Mouse (Mus musculus) 3T3-L1 (cell line): Measurements from ENCODE around the gene Ermard.
A peak's percentile ranks its signal among the peaks of the same experiment; 100 is the strongest.

Source experiments
- DNase-seq: peaks from one replicate; pipeline ENCODE4 v3.0.0-alpha.2; 2015; ENCODE audit warnings: low read depth, low spot score

Gene Ermard

DNA sequence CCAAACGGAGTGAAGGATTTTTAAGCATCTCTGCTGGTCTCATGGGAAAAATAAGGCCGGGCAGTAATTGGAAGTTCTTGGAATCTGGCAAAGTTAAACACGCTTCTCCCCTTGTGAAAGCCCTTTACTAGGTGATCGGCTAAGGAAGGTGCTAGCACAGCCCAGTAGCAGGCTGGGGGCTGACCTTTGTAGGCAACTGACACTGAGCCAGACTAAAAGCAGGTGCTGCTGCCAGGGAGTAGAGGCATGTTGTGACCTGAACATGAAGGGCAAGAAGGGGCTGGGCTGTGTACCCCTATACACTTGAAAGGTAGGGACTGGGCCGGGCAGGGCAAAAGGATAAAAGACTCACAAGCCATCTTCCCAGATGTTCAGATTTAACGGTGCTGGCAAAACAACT lies 19.3 kb downstream of the Ermard start:
- DNase-seq, result no peak

- DNase-seq, result peak; percentile 92
These were observed 24.5 kb downstream of the Ermard start for GRCm38 (mm10) chr17:15065391-15066024.

GRCm38 (mm10) chr17:15066066-15066465 lies 25.1 kb downstream of the Ermard start:
- no peak for DNase-seq

DNA sequence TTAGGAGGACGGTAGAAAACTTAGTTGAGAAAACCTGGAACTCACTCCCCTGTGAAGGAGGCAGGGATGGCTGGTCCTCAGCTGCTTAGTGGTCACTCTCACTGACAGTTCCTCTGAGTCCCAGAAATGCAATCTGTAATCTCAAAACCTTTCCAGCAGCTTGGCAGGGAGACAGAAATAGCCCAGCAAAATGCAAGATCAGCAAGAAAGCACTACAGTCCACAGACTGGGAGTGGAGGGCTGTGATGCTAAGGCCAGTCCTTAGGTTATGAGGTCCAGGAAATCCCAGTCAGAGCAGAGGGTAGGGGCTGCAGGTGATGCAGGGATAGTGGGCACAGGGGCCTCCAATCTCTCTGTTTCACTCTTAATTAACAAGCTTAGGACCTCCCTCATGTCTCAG lies 25.9 kb downstream of the Ermard start:
- peak; percentile 65 for DNase-seq

DNA sequence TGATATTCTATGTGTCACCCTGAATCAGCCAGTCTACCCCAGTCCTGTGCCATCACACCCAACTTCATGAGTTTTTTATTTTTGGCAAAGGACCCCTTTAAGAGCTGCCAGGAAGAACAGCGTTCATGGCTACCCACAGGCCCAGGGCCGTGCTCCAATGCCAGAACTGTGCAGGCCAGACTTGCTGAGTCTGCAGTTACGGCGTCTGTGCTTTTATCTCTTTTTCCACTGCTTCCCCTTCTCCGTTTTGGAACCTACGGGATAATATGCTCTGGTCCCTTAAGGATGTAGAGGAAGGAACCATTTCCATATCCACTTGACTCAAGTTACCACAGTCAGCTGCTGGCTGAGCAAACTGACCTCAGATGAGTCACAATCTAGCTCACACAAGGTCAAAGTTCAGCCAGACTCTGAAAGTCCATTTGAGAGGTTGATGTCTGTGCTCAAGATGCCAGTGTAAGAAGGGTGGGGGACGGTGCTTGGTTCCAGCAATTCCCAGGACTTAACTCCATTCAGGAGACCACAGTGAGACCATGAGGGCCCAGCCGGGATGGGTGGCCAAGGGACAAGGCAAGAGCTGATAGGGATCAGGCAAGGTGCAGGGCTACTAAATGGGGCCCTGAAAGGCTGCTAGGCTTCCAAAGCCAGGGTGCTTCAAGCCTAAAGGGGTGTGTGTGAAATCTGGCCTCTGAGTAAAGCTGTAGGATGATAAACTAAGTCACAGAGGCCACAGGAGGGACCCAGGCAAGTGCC lies 27.2 kb downstream of the Ermard start:
- DNase-seq, result peak; percentile 81

DNA sequence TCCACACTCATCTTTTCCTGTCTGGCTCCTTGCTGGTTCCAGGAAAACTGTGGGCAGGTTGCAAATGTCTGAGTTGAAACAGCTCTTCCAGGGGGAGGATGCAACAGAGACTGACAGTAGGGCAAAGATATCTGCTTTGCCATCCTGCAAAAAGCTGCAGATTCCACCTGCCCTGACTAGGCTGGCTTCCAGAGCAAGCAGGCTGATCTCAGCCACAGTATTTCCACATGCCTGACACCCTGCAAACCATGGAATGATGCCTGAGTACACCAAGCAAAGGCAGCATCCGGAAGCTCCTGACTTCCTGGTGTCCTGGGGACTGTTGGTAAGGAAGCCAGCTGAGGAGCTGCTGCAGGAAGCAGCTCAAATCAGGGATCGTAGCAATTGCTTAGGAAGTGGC lies 28.1 kb downstream of the Ermard start:
- DNase-seq, result no peak

DNA sequence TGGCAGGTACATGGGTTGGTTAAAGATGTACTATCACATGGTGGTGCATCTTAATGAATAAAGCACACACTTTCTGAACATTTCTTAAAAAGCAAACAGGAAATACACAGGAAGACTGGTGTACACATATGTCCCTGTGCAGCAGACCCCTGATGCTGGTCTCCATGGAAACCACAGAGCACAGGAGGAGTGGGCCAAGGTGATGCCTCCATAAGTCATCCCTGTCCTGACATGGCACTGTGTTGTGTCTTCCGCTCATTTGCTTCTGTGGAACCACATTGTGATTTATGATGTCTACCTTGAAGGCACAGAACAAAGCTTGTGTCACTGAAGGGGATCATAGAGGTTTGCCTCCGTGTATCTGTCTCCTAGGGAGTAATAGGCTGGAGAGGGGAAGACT lies 31.2 kb downstream of the Ermard start:
- no peak for DNase-seq

DNA sequence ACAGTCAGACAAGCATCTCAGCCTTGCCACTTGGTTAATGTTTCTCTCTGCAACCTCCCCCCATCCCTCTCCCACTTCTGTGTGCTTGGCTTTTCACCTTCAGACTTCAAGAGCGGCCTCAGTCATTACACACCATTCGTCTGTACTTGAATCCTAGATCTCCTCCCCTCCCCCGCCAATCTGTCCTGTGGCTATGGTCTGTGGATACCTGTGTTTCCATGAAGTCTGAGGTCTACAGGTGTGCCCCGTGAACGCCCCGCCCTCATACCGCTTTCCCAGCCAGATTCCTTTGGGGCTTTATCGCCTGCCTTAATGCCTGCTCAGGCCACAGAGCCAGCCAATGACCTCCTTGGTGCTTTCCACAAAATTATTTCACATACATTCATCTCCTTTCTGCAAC lies 34.0 kb downstream of the Ermard start:
- no peak for DNase-seq

GRCm38 (mm10) chr17:15077536-15077935 lies 36.5 kb downstream of the Ermard start:
- no peak for DNase-seq

GRCm38 (mm10) chr17:15084226-15084848 lies 43.3 kb downstream of the Ermard start:
- no peak for DNase-seq

DNA sequence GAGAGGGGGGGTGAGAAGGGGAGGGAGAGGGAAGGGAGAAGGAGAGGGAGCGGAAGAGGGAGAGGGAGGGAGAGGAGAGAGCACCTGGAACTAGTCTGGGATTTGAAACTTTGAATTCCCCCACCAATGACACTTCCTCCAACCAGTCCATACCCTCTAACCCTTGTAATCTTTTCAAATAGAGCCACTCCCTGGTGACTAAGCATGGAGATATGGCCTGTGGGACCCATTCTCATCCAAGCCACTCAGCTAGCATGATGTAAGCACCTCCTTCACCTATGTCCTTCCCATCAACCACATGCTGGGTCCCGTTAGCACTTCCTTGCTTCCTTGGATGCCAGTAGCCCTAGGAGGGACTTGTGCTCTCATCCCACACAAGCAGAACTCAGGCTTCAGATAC lies 44.0 kb downstream of the Ermard start:
- DNase-seq, result peak; percentile 46

DNA sequence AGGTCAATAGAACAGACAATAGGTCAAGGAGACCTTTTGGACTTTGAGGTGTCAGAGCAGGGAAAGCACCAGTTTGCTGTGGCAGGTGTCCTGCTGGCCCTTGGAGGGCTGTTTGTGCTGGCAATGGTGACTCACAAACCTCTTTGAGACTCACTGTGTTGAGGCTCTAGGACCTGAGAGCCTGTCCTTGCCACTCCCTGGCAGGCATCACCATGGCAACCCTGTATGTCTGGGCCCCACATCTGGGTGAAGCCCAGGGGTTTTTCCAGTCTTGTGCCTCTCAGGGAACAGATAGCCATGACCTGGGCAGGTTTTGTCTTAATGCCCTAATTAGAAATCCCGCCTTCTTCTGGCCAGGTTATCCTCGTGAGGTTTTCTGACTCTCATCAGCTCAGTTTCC lies 47.2 kb downstream of the Ermard start:
- peak; percentile 32 for DNase-seq

DNA sequence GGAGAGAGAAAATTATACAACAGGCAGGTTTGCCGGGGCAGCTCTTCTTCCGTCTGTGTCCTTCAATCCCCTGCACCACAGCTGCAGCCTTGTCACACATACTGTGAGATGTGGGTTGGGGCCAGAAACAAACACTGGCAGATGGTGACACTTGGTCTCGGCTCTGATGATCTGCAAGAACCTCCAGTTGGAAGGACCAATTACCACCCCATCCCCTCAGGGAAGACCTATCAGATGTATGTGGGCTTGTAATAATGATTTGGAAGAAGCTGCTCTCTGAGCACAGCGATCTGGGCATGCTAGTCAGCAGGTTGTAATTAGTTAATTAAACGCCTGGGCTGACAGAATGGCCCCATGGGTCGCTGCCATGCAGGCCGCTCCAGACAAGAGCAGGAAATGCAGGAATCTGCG lies 47.6 kb downstream of the Ermard start:
- DNase-seq, result no peak

- DNase-seq, result no peak
These were observed 50.7 kb downstream of the Ermard start for GRCm38 (mm10) chr17:15091739-15092138.

DNA sequence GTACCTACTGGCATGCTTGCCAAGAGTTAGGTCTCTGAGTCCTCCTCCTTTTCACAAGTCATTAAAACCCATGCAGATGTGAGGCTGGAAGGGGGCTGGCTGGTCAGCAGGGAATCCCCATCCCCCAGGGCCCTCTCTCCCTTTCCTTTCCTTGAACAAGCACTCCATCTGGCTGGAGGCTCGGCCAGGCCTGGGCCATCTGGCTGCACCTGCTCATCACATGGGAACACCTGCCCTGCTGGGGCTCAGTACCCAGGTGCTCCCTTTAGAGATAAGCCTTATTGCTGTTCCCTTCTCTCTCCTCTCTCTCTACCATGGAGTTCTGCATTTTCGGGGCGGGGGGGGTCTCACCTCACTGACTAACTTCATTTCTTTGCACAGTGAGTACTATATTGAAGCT lies 52.5 kb downstream of the Ermard start:
- DNase-seq, result no peak

- no peak for DNase-seq
These were observed 55.8 kb downstream of the Ermard start for GRCm38 (mm10) chr17:15096853-15097252.

DNA sequence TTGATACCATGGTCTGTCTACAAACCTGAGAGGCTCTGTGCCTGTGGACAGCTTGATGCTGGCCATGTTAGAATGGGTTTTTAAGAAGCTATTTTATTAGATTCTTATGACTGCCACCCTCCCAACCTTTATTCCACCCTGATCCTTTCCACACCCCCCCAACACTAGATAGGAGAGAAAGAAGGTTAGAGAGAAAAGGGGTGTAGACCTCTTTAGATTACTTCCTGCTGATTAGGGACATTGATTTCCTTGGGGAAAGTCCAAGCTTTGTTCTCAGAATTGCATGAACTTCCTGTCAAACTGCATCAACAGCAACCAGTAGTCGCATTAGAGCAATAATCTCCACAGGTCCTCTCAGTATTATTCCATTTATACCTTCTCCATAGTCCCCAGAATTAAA lies 57.7 kb downstream of the Ermard start:
- no peak for DNase-seq

GRCm38 (mm10) chr17:15101355-15101754 lies 60.3 kb downstream of the Ermard start:
- no peak for DNase-seq

GRCm38 (mm10) chr17:15107143-15107649 lies 66.2 kb downstream of the Ermard start:
- DNase-seq, result no peak

DNA sequence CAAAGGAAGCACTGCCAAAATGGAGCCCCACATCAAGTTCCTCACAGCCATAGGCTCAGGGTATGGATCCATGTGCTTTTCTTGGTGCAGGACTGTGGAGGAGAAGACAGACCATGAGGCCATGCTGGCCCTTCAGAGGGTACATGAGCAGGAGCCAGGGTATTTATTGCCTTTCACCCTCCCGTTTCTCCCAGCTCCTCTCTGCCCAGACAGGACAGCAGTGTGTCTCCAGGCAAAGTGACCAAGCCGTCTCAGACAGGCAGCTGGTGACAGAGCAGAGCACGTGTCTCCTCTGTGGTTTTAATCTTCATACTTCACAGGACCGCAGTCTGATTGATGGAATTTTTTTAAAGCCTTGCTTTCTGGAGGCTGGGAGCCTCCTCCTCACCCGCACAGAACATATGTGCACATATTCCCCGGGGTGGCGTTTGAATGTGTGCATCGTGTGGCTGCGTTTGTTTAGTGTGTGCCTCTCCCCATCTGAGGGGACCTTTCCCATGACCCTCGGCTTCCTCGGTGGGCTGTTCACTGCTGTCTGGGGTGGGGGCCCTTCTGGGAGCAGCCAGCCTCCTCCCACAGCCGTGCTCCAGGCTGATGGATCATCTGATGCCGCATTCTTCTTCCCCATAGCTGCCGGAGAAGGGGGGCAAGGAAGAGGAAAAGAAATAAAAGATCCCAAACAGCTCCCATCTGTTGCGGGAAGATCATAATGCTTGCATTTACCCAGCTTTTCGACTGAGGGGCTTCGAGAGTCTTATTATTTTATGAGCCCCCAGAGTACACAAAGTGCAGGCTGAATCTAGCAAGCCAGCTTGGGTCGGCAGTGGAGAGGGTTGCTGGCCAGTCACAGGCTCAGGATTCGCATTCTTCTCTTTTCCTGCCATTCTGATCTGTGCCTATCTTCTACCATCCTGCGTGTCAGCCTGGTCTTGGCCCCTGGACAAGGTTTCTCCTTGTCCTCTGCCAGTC lies 67.7 kb downstream of the Ermard start:
- peak; percentile 62 for DNase-seq

DNA sequence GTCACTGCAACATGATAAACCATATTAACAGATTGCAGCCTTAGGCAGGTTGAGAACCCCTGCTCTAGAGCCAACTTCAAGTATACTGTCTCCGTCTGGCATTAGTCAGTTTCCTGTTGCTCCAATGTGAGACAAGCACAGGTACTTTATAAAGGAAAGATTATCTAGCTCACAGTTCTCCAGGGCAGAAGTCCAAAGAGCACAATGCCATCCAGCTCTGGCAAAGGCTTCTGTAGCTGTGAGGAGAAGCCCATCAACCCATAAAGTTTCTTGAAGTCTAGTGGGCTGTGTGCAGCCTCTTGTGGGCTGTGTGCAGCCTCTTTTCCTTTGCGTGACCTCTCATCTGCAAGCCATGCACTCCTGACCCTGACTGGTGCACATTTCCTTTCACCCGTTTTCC lies 74.5 kb downstream of the Ermard start:
- DNase-seq, result no peak

DNA sequence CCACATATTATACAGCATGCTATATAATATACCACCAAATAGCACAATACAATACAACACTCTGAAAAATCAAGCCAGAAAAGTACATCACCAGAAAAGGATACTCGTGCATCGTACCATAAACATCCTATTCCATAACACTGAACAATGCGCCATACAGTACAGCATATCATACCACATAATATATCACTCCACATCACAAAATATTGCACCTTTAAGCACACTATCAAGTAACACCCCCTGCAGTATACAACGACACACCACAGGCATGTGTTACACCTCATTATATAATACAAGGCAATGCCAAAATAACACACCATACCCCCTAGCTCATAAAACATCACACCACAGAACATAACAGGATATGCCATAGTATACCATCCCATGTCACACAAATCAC lies 79.1 kb downstream of the Ermard start:
- no peak for DNase-seq
